Mouse (Mus musculus): Measurements from ENCODE around the gene Gnb4.

- no peak for TF ChIP-seq ZC3H11A (IDR thresholded peaks at IDR 0.05; ENCODE audit: borderline replicate concordance, low read depth, low read length)
- TF ChIP-seq MAFK (IDR thresholded peaks at IDR 0.05; ENCODE audit: insufficient read depth, low read depth, low read length), result no peak
- TF ChIP-seq HCFC1 (IDR thresholded peaks at IDR 0.05; ENCODE audit: borderline replicate concordance, insufficient read depth, low read length), result no peak
- TF ChIP-seq ZNF384 (IDR thresholded peaks at IDR 0.05; ENCODE audit: low read depth, low read length), result no peak
Observed at GRCm38 (mm10) chr3:32586274-32586673, 30.1 kb downstream of the Gnb4 start.

Data from ES-E14 (cell line).